Mouse (Mus musculus) splenic B cell, adult 2 months (primary cell): ENCODE results near the gene Txk.
A peak's percentile ranks its signal among the peaks of the same experiment; 100 is the strongest.

Source experiments
- DNase-seq: peaks from one replicate; pipeline ENCODE4 v3.0.0-alpha.2; 2011; ENCODE audit warnings: low read depth, low spot score
- H3K27me3 ChIP-seq: 2 replicates; pipeline ENCODE4 v1.6.1; 2012; ENCODE audit warnings: mild to moderate bottlenecking, low read length, moderate library complexity, mixed read lengths; ENCODE audit not compliant: control insufficient read depth, poor library complexity, insufficient read depth, severe bottlenecking
- H3K36me3 ChIP-seq: 2 replicates; pipeline ENCODE4 v1.6.1; 2012; ENCODE audit warnings: mild to moderate bottlenecking, low read length, moderate library complexity, mixed read lengths; ENCODE audit not compliant: control insufficient read depth, poor library complexity, insufficient read depth, severe bottlenecking

The Txk gene

GRCm38 (mm10) chr5:72735763-72736162 is 16.8 kb downstream of the Txk start:
- no peak for DNase-seq
- Histone ChIP-seq H3K36me3 (no peaks in the 10 kb centered on the region), H3K27me3 (no peaks in the 10 kb centered on the region)

DNA sequence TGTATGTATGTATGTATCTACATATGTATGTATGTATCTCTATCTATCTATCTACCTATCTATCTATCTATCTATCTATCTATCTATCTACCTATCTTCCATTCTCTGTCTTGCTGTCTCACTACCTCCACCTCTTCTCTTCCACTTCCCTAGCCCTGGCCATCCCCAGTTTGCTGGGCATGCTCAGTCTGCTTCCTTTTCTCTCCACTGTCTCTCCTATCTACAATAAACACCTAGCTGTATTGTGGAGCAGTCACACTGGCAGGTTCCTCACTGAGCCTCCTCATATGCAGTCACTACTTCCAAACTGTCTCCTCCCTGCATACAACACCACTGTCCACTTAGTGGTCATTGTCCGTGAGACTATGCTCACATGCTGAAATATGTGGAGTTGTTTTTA is 19.7 kb downstream of the Txk start:
- no peaks in the 10 kb centered on the region for H3K36me3 ChIP-seq
- DNase-seq: no peak

DNA sequence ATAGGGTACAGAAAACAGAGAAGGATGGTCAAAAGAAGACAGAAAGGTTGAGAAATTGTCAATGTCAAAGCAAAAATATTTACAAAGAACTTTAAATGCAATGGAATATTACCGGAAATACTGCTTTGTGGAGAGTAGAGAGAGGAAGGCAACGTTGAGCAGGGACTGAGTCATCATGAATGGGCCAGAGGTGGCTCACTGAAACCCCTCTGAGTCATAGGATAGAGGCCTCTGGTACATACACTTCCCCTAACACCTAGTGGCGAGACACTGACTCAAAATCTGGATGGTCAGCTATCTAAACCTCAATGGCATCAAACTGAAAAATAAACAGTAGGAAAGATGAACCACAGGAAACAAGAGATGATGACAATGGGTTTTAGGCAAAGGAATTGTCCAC is 27.2 kb downstream of the Txk start:
- DNase-seq: no peak
- Histone ChIP-seq H3K27me3 (no peaks in the 10 kb centered on the region), H3K36me3 (no peaks in the 10 kb centered on the region)

More for the DNA sequence above, 19.7 kb downstream of the Txk start:
- H3K27me3 ChIP-seq: no peaks in the 10 kb centered on the region

GRCm38 (mm10) chr5:72723429-72723828 is 29.1 kb downstream of the Txk start:
- Histone ChIP-seq H3K36me3 (no peaks in the 10 kb centered on the region), H3K27me3 (no peaks in the 10 kb centered on the region)
- no peak for DNase-seq

- no peaks in the 10 kb centered on the region for H3K27me3 ChIP-seq
- peak; percentile 36 for DNase-seq
- no peaks in the 10 kb centered on the region for H3K36me3 ChIP-seq
These were observed 32.0 kb downstream of the Txk start for GRCm38 (mm10) chr5:72720587-72720986.

DNA sequence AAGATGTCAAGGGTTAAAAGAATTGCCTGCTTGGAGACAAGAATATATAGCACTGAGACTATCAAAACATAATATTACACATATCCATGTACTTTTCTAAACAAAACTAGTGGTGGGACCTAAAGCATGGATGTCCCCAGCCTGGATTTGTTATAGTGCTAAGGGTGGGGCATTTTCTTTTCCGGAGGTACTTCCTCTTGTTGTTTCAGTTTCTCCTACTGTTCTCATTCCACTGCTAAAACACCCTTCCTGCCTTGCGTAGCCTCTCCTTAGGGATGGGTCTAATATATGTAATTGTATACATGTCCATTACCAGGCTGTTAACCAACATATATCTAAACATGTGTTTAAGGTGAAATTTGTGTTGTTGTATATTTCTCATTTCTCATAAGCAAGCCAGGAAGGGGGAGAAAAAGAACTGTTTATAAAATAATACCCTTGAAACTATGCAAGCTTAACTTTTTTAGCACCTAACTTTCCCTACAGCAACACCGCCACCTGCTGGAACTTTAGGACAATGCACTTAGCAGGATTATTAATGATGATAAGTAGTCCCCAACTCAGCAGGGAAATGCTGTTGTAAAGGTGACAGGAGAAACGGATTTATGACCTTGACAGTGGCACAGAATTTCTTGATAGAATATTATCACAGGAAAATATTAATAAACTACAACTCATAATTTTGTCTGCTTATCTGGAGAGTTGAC is 41.9 kb downstream of the Txk start:
- DNase-seq: peak; percentile 76
- Histone ChIP-seq H3K36me3 (no peaks in the 10 kb centered on the region), H3K27me3 (no peaks in the 10 kb centered on the region)

GRCm38 (mm10) chr5:72709976-72710375 is 42.6 kb downstream of the Txk start:
- H3K27me3 ChIP-seq: no peaks in the 10 kb centered on the region
- H3K36me3 ChIP-seq: no peaks in the 10 kb centered on the region
- DNase-seq: no peak

GRCm38 (mm10) chr5:72709451-72709850 is 43.1 kb downstream of the Txk start:
- no peak for DNase-seq
- Histone ChIP-seq H3K36me3 (no peaks in the 10 kb centered on the region), H3K27me3 (no peaks in the 10 kb centered on the region)

DNA sequence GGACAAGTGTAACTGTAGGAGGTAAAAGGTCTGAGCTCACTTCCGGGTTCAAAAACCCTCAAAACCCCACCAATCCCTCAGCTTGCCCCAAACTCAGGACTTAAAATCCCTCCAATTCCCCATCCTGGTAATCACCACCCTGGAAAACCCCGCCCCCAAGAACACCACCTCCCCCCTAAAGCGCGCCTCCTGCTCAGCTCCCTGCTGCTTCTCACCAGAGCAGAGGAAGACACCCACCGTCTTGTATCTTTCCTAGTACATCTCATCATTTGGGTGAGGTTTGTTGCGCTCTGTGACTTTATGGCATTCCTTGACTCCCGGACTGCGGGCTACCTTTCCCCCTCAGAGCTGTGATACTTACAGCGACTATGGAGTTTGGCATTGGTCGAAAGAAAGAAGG is 45.9 kb downstream of the Txk start:
- Histone ChIP-seq H3K27me3 (no peaks in the 10 kb centered on the region), H3K36me3 (no peaks in the 10 kb centered on the region)
- DNase-seq: no peak

- DNase-seq: no peak
- Histone ChIP-seq H3K36me3 (no peaks in the 10 kb centered on the region), H3K27me3 (no peaks in the 10 kb centered on the region)
These were observed 46.5 kb downstream of the Txk start for GRCm38 (mm10) chr5:72706095-72706494.

GRCm38 (mm10) chr5:72702202-72702601 is 50.4 kb downstream of the Txk start:
- no peaks in the 10 kb centered on the region for H3K36me3 ChIP-seq
- no peak for DNase-seq
- H3K27me3 ChIP-seq: no peaks in the 10 kb centered on the region

GRCm38 (mm10) chr5:72699500-72699818 is 53.1 kb downstream of the Txk start:
- no peaks in the 10 kb centered on the region for H3K27me3 ChIP-seq
- H3K36me3 ChIP-seq: no peaks in the 10 kb centered on the region
- DNase-seq: no peak

- no peaks in the 10 kb centered on the region for H3K27me3 ChIP-seq
- no peak for DNase-seq
- no peaks in the 10 kb centered on the region for H3K36me3 ChIP-seq
These were observed 53.6 kb downstream of the Txk start for GRCm38 (mm10) chr5:72698818-72699499.

DNA sequence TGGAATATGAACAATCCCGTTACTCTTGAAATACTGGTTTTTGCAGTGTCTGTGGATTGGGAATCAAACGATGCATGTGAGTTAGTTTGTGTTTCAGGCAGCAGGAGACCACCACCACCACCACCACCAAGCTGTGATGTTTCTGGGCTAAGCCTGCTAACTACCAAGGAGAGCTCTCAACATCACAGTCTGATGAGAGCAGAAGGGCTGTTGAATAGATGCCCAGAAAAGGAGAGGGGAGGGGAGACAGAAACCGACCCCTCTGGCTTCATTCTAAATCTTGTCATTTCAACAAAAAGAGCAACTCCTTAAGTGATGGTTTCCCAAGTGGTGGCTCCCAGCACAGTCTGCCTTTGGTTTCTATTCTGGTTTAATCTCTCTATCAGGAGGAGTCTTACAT is 54.2 kb downstream of the Txk start:
- no peak for DNase-seq
- Histone ChIP-seq H3K36me3 (no peaks in the 10 kb centered on the region), H3K27me3 (no peaks in the 10 kb centered on the region)

DNA sequence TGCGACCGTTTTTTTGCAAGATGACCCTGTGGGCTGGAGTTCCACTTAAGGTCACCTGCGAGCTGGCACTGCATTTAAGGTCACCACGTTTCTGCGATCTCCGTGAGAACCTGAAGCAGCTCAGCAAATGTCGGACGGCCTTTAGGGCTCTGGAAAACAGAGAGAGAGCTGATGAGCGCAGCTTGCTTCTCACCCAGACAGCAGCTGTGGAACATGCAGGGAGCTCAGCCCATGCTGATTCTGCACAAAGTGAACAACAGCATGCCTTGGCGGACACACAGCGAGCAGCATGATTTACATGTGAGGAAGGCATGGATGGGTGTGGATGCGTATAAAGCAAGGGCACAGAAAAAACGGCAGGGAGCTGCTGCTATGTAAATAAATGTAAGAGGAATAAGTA is 56.1 kb downstream of the Txk start:
- no peak for DNase-seq
- H3K27me3 ChIP-seq: no peaks in the 10 kb centered on the region
- no peaks in the 10 kb centered on the region for H3K36me3 ChIP-seq

- no peak for DNase-seq
- Histone ChIP-seq H3K27me3 (no peaks in the 10 kb centered on the region), H3K36me3 (no peaks in the 10 kb centered on the region)
These were observed 57.9 kb downstream of the Txk start for GRCm38 (mm10) chr5:72694684-72695083.
